Mouse (Mus musculus): ENCODE data around the gene Ubl7.

- no peak for TF ChIP-seq CTCF (IDR thresholded peaks at IDR 0.05; ENCODE audit: low read depth)
- TF ChIP-seq EP300 (optimal IDR thresholded peaks at IDR 0.05), result no peak
Observed at GRCm38 (mm10) chr9:57948333-57948931, 37.7 kb downstream of the Ubl7 start.
